Mouse (Mus musculus): ENCODE data around the gene Kcnq2.

The Kcnq2 gene

DNA sequence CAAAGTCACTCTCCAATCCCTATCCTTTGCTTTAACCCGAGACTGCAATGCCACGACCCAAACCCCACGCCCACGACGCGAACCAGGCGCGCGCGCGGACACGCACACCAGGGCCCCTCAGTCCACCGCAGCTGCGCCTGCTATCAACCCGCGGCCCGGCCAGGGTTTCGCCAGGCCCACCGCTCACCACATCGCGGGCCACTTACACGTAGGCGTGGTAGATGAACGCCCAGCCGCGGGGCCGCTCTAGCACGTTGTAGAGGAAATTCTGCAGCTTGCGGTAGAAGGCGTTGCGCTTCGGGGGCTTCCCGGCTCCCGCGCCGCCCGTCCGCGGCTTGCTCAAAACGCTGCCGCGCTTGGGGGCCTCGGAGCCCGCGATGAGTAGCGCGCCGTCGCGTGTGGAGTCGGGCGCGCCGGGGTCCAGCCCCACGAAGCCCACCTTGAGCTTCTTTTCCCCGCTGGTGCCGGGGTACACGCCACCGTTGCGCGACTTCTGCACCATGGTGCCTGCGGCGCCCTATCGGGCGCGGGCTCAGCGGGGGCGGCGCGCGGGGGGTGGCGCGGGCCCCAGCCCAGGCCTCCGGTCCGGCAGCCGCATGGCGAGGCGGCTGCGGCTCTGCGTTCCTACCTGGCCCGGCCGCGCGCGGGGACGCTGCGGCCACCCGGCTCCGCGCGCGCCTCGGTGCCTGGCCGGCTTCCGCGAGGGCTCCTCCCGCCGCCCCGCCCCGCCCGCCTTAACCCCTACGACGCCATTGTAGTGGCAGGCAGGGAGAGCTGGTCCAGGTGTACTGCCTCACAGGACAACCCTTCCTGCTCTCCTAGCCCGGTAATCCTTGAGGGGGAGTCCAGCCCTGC is at the start of gene Kcnq2:
Gene Kcnq2, minus strand, starts transcription at position 710 of the 855 bp plus-strand sequence.
- in situ Hi-C loops (cut with MboI): no loop called here

DNA sequence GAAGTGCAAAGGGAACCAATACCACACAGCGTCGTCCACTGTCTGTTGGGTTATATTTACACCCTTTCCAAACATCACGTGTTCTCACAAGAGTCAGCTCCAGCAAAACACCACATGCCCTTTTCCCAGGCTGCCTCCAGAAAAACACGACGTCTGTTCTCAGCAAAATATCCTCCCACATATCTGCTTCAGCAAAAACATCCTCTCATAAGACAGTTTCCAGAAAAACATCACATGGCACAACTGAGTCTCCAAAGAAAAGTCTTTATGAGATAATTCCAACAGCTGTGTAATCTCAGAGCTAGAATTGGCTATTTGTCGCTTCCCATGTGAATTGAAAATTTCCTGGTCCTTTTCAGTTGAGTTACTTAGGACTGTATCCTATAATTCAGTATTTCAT is 45.8 kb upstream of the Kcnq2 start:
- in situ Hi-C loops (cut with MboI): loop anchor here (10.0 kb wide), 1 partner anchor 154 kb away; no protein-coding TSS in a partner anchor

DNA sequence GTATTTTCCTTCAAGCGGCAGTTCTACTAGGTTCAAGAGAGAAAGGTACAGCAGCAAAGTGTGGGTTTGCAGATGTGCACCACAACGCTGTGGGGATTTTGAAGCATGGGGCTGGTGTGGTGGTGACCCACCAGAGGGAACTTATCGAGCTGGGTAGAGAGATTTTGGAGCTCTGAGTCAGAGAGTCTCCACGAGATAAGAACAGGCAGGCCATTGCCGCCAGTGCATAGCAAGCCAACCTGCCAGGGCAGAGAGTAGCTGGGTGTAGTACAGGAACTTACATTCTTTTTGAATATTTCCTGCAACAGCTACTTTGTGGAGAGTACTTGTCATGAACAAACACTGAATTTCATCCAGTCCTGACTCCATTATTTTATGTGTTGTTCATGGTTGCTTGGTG is 43.4 kb upstream of the Kcnq2 start:
- in situ Hi-C loops (cut with MboI): no loop called here

DNA sequence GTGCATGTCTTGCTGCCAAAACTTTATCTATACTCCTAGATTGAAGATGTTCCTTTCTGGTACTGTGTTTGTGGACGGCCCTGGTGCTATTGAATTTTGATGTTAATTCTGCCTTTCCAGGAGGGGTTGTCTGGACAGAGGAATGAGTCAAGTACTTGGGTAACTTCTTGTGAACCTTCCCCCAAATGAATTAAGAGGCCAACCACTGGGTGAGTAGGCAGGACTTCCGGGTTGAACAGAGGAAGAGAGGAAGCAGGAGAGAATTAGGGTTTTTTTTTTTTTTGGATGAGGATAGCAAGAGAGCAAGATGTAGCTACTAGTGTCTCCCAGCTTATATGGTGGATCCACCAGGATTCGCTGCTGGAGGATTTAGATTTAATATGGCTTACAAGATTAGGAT is 42.9 kb upstream of the Kcnq2 start:
- in situ Hi-C loops (cut with MboI): no loop called here

DNA sequence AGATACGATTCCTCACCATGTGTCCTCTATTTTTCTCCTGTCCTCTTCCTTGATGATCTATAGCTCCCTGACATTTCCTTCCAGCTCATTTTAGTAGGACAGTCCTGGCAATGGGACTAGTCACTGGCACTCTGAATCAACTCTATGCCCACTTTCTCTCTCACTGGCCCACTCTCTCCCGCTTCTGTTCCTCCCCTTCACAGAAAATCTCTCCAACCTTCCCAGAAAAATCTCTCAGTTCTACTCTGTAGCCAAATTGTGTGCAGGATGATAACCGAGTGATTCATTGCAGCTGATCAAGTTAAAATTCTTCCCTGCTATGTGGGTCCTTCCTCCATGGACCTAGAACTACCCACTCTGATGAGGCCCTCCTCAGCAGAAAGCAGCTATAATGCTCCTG is 39.5 kb upstream of the Kcnq2 start:
- in situ Hi-C loops (cut with MboI): no loop called here

DNA sequence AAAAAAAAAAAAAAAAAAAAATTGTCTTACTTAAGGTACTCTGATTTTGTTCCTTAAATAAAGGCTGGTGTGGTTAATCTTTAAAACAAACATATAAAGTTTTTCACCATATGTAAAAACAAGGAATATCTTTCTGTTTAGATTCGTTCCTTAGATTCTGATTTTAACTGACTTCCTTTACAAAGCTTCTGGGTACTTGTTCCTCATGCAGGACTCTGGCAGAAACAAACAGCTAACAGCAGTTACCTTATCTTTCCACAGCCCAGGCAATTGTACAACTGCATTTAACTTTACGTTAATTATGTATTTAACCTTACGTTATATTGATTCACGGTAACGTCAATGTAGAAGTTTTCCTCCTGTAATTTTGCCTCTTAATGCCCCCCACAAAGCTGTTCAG is 31.4 kb upstream of the Kcnq2 start:
- in situ Hi-C loops (cut with MboI): no loop called here

DNA sequence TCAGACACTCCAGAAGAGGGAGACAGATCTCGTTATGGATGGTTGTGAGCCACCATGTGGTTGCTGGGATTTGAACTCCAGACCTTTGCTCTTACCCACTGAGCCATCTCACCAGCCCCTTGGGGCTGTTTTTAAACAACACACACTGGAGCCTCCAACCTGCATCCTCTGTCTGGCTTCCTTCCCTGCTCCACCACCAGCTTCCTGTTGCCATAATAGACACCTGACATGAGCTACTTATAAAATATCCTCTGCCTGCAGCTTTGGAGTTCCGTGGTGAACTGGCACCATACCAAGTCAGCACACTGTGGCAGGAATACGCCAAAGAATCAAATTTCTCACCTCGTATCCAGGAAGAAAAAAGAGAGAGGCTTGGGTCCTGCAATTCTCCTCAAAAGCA is 25.7 kb upstream of the Kcnq2 start:
- in situ Hi-C loops (cut with MboI): no loop called here

DNA sequence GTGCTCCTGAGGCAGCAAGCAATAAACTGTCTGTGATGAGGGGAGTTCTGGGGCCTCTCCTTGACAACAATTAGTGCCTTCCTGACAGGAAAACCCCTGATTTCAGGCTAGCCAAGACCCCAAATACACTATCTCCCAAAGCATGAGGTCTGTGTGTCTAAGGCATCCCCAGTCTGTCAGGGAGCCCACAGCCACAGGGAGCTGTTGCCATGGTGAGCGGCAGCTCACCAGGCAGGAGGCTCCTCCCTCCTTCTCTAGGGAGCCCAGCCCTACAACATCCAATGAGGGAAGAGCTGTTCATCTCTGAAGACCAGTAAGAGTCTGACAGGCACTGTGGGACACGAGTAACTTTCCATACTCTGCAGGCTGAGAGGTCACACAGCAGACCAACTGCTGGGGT is 24.7 kb upstream of the Kcnq2 start:
- in situ Hi-C loops (cut with MboI): no loop called here

DNA sequence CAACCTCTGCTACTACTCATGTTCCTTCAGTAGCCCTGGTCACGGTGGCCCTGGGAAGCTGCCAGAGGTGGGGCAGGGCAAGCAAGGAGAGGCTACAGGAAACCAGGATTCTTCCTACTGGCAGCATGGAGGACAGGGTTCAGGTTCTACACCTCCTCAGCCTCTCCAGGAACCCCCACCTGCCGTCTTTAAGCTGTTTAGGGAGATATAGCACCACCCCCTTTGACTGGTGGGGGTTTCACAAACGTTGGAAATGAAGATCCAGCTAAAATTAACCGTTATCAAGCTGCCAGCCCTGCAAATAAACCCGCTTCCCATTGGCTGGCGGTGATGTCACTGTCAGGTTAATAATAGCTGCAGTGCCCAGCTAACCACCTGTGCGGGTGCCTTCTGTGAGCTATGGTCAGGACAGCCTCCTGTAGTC is 24.0 kb upstream of the Kcnq2 start:
- in situ Hi-C loops (cut with MboI): no loop called here

DNA sequence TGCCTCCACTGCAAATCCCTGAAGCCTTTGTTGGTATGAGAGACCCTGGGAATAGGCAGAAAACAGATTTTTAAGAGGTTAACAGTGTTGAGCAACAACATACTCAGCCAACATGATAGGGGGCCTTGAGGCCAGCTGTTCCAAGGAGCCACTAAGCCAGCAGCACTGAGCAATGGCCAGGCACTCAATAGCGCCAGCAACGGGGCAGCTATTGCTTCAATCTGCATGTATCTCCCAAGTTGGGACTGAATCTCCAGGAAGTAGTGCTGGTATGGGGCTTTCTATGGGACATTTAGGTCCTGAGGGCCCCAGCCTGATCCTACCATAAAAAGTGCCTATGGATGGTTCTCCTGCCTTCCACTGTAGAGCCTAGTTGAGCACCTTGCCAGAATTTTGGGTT is 23.4 kb upstream of the Kcnq2 start:
- in situ Hi-C loops (cut with MboI): no loop called here

DNA sequence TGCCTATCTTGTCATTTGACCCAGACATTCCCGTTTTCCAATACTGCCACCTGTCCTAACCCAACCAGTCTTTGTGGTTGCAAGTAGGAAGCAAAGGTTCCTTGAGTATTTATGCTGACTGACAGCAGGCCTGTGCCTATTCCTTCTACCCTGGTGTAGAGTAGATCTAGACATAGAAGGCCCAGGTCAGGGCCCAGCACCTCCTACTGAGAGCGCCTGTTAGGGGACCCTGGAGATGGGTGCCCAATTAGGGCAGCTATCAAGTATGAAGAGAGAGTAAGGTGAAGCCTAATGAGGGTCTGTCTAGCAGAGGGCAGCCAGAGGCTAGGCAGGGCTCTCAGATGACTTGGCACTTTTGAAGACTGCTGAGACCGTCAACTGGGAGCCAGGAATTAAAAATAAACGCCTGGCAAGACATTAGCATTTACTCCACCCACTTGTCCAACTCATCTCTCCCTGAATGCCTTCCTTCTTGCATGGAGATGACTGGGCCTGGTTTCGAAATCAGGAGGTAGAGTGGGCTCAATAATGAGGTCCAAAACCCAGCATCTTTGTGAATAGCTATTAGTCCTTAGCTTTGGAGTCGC is 22.7 kb upstream of the Kcnq2 start:
- in situ Hi-C loops (cut with MboI): no loop called here

DNA sequence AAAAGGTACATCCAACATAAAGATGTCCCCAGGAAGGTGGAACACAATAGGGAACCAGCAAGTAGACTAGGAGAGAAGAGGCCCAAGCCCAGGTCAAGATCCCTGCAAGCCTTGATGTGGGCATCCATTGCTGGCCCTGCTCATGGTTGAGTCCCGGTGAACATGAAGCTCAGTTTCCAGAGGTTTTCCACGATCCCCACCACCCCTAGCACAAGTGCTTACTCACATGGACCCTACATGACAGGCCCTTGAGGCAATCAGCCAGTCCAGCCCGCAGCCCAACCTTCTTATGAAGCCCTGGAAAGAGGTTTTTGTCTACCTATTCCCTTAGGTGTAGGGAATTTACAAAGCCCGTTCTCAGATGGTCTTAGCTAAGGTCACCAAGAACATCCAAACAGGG is 22.1 kb upstream of the Kcnq2 start:
- in situ Hi-C loops (cut with MboI): no loop called here

DNA sequence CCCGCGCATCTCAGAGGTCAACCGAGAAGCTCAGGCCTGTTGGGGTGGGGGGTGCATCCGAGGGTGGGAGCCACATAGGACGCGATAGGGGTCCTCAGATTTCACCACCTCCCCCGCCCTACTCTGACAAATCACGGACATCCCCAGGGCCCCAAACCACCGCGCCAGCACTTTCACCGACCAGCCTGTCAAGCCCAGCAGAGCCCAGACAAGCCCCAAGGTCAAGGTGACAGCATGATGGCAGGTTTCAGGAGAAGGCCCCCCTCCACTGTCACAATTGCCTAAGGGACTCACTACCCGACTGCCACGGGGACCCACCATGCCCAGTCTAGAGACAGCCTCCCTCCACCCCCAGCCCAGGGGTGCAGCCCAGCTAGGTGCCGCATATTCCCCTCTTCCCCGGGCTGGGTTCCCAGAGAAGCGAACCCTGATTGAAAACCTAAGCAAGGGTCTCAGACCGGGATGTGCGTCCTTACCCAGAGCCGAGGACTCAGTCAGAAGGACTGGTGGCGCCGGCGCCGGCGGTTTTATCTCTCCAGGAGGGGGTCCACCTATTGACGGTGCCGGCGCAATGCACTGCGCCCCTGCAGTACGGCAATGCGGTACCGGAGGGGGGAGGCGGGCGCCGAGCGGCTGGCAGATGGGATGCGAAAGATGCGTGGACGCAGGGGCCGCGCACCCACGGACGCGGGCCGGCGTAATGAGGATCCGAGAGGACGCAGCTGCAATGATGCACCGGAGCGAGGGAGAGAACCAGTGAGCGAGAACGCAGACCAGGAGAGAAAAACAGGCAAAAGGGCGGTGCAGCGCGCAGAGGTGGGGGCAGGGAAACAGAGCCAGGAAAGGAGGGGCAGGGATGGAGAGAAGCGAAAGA is 21.4 kb upstream of the Kcnq2 start, which contains the start of gene Eef1a2:
Gene Eef1a2, minus strand, starts transcription at position 767 of the 874 bp plus-strand sequence.
- in situ Hi-C loops (cut with MboI): no loop called here

DNA sequence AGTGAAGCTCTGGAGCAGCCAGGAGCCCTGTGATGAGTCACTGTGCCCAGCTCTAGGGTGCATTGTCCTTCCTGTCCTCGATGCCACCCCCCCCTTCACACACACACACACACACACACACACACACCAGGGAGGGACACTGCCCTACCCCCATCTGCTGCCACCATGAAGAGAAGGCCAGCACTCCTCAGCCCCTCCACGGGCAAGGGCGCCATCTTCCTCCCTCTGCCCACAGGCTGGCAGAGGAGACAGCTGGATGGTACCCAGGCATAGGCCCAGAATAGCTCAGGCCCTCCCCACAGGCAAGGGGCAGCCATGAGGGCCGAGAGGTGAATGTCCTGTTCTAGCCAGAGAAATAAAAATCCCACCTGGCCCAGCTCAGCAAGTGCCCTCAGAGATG is 20.7 kb upstream of the Kcnq2 start:
- in situ Hi-C loops (cut with MboI): no loop called here

DNA sequence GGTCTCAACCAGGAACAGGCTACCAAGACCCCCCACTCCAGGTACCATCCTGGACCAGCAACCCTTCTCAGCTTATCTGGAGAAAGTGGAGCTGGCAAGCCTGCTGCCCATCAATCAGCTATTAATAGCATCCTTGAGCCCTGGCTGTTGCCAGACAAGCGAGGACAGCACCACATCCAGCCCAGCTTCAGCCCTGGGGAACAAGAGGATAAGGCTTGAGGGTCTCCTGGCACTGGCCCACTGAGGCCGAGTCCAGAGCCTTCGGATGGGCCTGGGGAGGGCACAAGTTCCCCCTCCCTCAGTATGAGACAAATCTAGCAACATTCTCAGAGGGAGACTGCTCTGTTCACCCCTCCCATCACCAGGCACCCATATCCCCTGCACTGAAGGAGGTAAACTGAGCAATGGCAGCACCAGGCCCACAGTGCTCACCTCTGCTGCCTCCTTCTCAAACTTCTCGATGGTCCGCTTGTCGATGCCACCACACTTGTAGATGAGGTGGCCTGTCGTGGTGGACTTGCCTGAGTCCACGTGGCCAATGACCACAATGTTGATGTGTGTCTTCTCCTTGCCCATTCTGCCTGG is 19.8 kb upstream of the Kcnq2 start:
- in situ Hi-C loops (cut with MboI): no loop called here

DNA sequence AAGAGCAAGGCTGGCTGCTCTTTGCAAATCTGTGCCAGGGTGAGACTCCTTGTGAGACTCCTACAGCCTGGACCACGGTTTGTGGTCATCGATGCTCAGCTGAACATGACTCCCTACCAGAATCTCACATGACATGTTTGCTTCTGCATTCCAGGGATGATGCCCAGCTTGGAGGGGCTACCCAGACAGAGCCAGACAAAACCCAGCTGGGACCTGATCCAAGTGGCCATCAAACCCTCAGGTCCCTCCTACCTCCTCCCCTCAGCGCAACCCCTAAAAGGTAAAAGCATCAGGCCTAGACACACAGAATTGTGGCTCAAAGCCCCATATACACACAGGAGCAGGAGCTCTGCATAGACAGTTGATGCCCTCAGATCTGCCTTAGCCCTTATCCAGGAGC is 19.3 kb upstream of the Kcnq2 start:
- in situ Hi-C loops (cut with MboI): no loop called here

DNA sequence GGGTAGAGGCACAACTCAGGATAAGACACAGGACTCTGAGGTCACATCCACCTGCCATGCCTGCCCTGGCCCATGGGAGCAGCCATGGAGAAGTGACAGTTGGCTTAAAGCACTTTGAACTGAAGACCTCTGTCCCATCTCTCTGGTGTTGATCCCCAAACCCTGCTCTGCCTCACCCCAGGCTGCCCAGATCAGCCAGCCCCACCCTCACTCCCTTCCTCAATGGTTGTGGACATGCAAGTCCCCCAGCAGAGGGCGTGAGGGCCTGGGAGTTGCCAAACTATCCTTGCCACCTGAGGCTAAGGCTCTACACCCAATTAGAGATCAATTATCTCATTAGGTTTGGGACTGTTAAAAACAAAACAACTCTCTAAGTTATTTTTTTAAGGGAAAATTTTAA is 18.7 kb upstream of the Kcnq2 start:
- in situ Hi-C loops (cut with MboI): no loop called here

DNA sequence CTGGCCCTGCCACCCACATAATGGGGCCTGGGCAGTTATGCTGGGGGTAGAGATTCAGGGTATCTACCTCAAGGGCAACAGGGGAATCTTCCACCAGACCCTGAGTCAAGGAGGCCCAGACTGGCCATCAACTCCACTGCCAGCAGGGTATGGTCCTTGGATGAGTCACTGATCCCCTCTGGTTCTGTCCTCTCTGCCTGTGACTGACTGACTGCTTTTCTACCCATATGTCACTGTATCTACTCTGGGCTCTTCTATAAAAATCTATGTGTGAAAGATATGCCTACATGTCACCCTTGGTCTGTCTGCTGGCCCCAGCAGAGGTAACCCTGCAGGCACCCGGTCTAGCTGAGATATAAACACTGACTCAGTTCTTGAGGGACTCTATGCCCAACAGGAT is 18.0 kb upstream of the Kcnq2 start:
- in situ Hi-C loops (cut with MboI): no loop called here

DNA sequence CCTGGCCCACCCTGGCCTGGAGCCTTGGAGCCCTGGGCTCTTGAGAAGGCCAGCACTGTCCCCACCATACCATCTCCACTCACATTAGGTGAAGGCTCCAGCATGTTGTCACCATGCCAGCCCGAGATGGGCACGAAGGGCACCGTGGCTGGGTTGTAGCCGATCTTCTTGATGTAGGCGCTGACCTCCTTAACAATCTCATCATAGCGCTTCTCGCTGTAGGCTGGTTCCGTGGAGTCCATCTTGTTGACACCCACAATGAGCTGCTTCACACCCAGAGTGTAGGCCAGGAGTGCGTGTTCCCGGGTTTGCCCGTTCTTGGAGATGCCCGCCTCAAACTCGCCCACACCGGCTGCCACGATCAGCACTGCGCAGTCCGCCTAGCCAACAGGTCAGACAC is 17.6 kb upstream of the Kcnq2 start:
- in situ Hi-C loops (cut with MboI): no loop called here

DNA sequence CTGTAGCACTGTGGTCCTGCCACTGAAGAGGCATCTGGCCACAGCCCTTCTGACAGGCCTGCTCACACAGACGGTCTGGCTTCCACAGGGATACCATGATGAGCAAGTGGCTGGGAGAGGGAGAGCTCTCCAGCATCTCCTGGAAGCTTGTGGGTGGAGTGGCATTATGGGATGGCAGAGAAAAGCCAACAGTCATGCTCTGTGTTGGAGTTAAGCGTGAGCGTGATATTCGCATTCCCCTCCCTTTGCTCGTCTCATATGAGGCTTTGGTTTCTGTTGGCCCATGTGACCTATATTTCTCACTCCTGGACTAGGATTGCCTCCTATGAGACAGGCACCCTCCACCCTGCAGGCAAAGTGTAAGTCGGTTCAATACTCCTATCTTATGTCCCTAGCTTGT is 15.2 kb upstream of the Kcnq2 start:
- in situ Hi-C loops (cut with MboI): no loop called here

DNA sequence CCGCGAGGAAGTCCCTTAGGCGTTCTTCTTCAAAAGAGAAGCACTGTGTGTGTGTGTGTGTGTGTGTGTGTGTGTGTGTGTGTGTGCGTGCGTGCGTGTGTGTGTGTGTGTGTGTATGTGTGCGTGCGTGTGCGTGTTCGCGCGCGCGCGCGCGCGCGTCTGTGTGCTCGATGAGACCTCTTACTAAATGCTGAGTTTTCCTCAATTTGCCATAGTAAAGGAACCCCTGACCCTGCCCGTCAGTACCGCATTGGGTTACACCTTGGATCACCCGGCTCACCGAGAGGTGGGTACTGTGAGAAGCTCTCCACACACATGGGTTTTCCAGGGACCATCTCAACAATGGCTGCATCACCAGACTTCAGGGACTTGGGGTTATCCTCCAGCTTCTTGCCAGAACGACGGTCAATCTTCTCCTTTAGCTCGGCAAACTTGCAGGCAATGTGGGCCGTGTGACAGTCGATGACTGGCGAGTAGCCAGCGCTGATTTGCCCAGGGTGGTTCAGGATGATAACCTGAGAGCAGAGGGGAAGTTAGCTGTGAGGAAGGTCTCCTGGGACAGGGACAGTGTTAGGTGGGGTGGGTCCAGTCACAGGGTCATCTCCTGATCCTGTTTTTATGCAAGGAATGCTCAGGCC is 13.3 kb upstream of the Kcnq2 start:
- in situ Hi-C loops (cut with MboI): no loop called here
